Mouse (Mus musculus): ENCODE results near the gene Atg9b.
A peak's percentile ranks its signal among the peaks of the same experiment; 100 is the strongest.

DNA sequence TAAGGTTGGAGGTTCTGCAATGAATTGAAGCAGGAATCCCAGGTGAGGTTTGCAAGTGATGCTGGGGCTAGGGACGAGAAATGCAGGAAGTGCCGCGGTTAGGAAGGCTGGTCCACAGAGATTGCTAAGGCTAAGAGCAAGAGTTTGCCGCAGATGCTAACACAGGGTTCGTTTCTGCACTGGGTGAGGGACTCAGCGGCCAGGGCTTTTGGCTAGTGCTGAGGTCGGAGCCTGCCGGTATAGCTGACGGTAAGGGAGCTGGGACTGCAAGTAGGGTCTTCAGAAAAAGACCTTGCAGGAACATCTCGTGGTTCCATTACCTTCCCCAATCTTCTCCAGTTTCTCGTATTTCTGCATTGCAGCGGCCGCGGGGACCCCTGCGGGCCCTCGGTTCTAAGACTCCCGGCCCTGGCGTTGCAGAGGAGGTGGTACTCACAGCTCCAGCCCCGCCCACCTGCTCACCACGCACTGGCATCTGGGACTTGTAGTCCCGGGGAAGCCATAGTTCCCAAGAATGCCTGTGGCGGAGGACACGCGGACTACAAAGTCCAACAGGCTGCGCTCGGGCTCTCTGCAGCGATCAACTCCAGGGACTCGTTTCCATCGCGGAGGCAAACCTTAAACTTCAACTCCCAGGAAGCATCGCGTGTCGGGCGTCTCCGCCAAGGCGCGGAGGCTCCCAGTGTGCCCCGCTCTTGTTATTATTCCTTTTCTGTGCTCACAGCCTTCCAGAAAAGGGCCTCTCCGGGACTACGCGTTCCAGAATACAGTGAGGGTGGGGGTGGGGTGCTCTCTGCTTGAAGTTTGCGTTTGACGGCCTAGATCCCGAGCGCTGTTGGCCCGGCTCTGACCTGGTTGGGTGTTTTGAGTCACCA is 31.4 kb upstream of the Atg9b start, which contains the start of the genes Cdk5 and Slc4a2:
- TF ChIP-seq CTCF (IDR thresholded peaks at IDR 0.05; ENCODE audit: borderline replicate concordance, insufficient read depth, low read length) (no peak), POLR2A (IDR thresholded peaks at IDR 0.05; ENCODE audit: low read depth, low read length) (peak; percentile 86)

Data from embryonic fibroblast, embryonic 13.5 days (primary cell).